Mouse (Mus musculus): ENCODE measurements around the gene Abcd2.

The Abcd2 gene

GRCm38 (mm10) chr15:91161153-91161552 lies 30.4 kb downstream of the Abcd2 start:
- no peak for DNase-seq (ENCODE audit: low spot score in 2 of 2)

GRCm38 (mm10) chr15:91153311-91153710 lies 38.3 kb downstream of the Abcd2 start:
- DNase-seq (ENCODE audit: low spot score in 2 of 2): no peak

- no peak for DNase-seq (ENCODE audit: low spot score in 2 of 2)
Observed at GRCm38 (mm10) chr15:91152592-91152991, 39.0 kb downstream of the Abcd2 start.

- no peak for DNase-seq (ENCODE audit: low spot score in 2 of 2)
Observed at GRCm38 (mm10) chr15:91124584-91124983, 67.0 kb downstream of the Abcd2 start.

DNA sequence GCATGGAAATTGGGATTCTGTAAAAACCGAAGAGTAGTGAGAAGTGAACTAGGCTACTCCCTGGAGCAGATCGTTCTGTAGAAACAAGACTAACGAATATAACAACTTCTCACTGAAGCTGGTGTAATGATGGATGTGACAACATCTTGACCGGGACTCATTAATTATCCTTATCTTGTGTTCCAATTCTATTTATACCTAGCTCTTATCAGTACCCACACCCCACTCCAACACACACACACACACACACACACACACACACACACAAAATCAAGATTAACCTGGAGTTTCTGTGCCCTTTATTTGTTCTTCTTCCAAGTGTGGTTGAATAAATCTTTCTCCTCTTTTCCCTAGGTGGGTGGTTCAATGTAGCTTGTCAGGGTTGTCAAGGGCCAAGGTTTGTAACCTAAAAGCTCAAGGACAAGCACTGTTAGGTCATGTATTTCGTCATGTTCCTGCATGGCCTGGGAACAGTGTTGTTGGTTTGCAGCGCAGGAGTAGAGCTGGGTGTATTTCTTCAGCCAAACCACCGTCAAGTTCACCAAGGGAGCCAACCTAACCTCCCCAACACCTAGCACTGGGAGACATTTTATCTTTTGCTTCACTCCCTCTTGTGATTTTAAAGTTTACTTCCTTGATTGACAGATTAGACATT lies 78.9 kb downstream of the Abcd2 start:
- no peak for DNase-seq (ENCODE audit: low spot score in 2 of 2)

DNA sequence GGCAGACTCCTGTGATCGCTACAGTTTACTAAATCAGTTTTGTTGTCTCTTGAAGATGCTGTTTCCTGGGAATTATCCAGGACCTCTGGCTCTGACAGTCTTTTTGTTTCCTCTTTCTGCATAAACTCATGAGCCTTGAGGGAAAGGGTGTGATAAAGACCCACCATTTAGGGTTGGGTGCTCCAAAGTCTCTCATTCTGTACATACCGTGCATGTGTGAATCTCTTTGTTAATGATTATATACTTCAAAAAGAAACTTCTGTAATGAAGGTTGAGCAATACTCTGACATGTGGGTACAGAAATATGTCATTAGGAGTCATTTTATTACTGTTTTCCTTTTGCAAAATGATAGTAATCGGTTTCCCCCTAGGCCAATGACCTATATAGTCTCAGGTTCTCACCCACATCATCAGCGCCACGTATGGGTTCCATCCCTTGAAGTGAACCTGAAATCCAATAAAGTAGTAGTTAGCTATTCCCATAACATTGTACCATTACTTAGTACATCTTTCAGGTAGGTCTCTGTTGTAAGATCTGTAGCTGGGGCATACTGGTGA lies 83.4 kb downstream of the Abcd2 start:
- DNase-seq (ENCODE audit: low spot score in 2 of 2): no peak

DNA sequence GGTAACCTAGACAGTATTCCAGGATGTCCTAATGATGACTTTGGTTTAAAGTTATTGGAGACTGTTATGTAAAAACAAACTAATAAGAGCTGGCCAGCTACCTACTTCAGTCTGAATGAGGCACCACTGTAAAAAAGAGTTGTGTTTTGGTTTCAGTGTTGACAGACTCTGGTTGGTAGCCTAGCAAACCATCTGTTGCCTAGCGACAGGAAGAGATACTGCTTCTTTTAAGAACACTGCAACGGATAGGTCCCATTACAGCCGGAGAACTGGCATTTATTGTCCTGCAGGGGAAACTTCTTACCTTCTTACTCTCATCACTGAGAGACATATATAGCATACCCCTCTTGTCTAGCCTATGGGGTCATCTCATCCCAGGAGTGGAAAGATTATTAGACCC lies 86.7 kb downstream of the Abcd2 start:
- DNase-seq (ENCODE audit: low spot score in 2 of 2): no peak

DNA sequence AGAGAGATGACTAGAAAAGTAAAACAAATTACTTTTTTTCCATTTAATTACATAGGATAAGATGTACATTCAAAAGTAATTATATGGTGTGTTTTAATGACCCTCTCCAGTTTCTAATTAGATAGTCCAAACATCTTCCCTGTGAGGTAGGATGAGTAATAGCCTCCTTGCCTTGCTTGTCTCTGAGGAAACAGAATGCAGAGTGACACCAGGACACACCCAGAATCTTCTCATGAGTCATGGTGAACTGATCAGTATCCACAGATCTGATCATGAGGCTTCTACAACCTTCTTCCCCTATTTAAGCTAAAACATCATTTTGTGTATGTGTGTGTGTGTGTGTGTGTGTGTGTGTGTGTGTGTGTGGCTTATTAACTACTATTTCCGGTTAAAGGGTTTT lies 87.3 kb downstream of the Abcd2 start:
- no peak for DNase-seq (ENCODE audit: low spot score in 2 of 2)

- DNase-seq (ENCODE audit: low spot score in 2 of 2): no peak
Observed at GRCm38 (mm10) chr15:91103814-91104213, 87.8 kb downstream of the Abcd2 start.

DNA sequence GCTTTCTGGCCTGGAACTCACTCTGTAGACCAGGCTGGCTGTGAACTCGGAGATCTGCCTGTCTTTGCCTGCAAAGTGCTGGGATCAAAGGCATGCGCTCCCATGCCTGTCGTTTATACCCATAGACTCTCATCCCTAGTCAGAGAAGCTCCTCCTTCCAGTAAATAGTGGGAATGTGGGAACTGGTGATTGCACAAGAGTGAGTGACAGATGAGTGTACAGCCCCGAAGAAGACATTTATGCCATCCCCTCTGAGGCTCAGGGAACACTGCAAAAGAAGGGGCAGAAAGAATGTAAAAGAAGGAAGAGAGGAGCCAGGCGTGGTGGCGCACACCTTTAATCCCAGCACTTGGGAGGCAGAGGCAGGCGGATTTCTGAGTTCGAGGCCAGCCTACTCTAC lies 88.3 kb downstream of the Abcd2 start:
- DNase-seq (ENCODE audit: low spot score in 2 of 2): no peak

DNA sequence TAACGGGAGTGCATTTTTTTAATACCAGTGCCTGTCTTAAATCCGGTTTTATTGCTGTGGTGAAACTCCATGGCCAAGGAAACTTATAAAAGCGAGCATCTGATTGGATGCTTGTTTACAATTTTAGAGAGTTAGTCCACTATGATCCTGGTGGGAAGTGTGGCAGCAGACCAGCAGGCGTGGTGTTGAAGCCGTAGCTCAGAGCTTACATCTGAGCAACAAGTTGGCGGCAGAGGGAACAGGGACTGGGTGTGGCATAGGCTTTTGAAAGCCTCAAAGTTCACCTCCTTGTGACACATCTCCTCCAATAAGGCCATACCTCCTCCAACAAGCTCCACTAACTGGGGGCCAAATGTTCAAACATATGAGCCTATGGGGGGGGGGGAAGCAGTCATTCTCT lies 95.0 kb downstream of the Abcd2 start:
- DNase-seq (ENCODE audit: low spot score in 2 of 2): no peak

All from cerebellum, postnatal 4 days (tissue).